Mouse (Mus musculus) layer of hippocampus, adult 2 months (tissue): Measurements from ENCODE around the gene Ptchd3. TPM values are rescaled to one million over a fixed set of nuclear protein-coding genes. Genes with fewer than 3 reads are reported as not detected.

Experiments
- DNase-seq, 2 experiments: peaks; one replicate each; pipeline ENCODE4 v3.0.0; 2022; ENCODE audit warnings: low spot score in 2 of 2
- H3K27ac ChIP-seq: fragments of 200-600 bp; 2 replicates; pipeline ENCODE4 v1.8.1; 2022
- H3K4me3 ChIP-seq: fragments of 200-600 bp; 2 replicates; pipeline ENCODE4 v1.8.1; 2022; ENCODE audit warnings: mild to moderate bottlenecking
- CTCF ChIP-seq: fragments of 200-600 bp; conservative IDR thresholded peaks from 2 replicates; pipeline ENCODE4 v1.8.1; 2022; ENCODE audit warnings: antibody characterized with exemption, mild to moderate bottlenecking, moderate library complexity
- total RNA-seq, 2 experiments: library from RNA; stranded (reverse); gene quantifications; 2 replicates each; pipeline ENCODE4 v1.2.3; 2021

Gene Ptchd3
- total RNA-seq, 2 experiments from 2014 or later: not detected

- DNase-seq: no peak
Observed at GRCm38 (mm10) chr11:121804258-121805027, 25.6 kb upstream of the Ptchd3 start.

GRCm38 (mm10) chr11:121808204-121808852, 21.7 kb upstream of the Ptchd3 start:
- H3K27ac ChIP-seq: no peak overlapping the region
- peak; percentile 96 for TF ChIP-seq CTCF
- H3K4me3 ChIP-seq: no peak overlapping the region
- DNase-seq: peak; percentile 81 to 84

More at GRCm38 (mm10) chr11:121804258-121805027, 25.6 kb upstream of the Ptchd3 start:
- TF ChIP-seq CTCF: no peak
- H3K27ac ChIP-seq: no peak overlapping the region
- no peak overlapping the region for H3K4me3 ChIP-seq

- no peak for DNase-seq
- Histone ChIP-seq H3K27ac (no peak overlapping the region), H3K4me3 (no peak overlapping the region)
- no peak for TF ChIP-seq CTCF
Observed at GRCm38 (mm10) chr11:121808866-121809265, 21.2 kb upstream of the Ptchd3 start.

GRCm38 (mm10) chr11:121845923-121846322, 15.9 kb downstream of the Ptchd3 start:
- H3K27ac ChIP-seq: no peak overlapping the region
- peak; percentile 54 for TF ChIP-seq CTCF
- no peak overlapping the region for H3K4me3 ChIP-seq
- no peak for DNase-seq

GRCm38 (mm10) chr11:121847790-121848299, 17.8 kb downstream of the Ptchd3 start:
- peak; percentile 62 to 72 for DNase-seq
- Histone ChIP-seq H3K27ac (peak overlapping the region; percentile 56; the same call in 1 of the 2 replicates), H3K4me3 (peak overlapping the region; percentile 56)
- no peak for TF ChIP-seq CTCF

Other genes with a start within 250 kb of the Ptchd3 start
- 1 to 10 TPM; 7.1 to 8.1 TPM for gene B3gntl1, start 157.1 kb upstream of the Ptchd3 start, total RNA-seq
- gene Metrnl, start 128.7 kb upstream of the Ptchd3 start, total RNA-seq: 10 to 100 TPM; 10.3 to 10.7 TPM